Comparison of ENCODE assay signal across 28 mouse cellular contexts in the genomic region with DNA sequence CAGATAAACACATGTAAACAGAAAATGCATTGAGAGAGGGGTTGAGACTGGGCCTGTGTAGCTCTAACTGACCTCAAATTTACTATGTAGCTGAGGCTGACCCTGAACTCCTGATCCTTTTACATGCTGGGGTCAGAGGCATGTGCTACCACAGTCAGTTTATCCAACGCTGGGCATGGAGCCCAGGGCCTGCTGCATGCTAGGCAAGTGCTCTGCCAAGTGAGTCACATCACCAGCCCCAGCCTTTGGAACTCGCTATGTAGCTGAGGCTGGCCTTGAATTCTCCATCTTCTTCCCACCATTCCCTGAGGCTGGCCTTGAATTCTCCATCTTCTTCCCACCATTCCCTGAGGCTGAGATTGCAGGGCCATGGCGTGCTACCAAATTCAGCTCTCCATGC. TPM values are rescaled to one million over a fixed set of nuclear protein-coding genes. Genes with fewer than 3 reads are reported as not detected.
DNase-seq lines count a peak whose midpoint lies in the region; ATAC-seq lines count a peak whose summit lies in the region.
"Had no signal": no experiment of that assay in that cellular context is flagged by ENCODE, and none has a peak within 500 bp of the region (broad histone marks: within the 10 kb centered on the region; RNA-seq: fewer than 3 reads in every experiment).

No protein-coding gene starts in this region.

- H3K4me1 ChIP-seq in limb, embryonic 10.5 days = no peaks in the 10 kb centered on the region
- peaks cover 19% of the 10 kb centered on the region for H3K4me1 ChIP-seq in forebrain, embryonic 12.5 days
- H3K4me1 ChIP-seq: heart, embryonic 13.5 days; kidney, embryonic 15.5 days; liver, embryonic 12.5 days; megakaryocyte, embryonic 14.5 days had no signal

- 84% methylated on average over 3 of the region's 3 CpGs for WGBS in limb, embryonic 10.5 days
- WGBS in forebrain, embryonic 12.5 days = 85% methylated on average over 3 of the region's 3 CpGs

- no peaks in the 10 kb centered on the region for H3K36me3 ChIP-seq in limb, embryonic 10.5 days
- no peaks in the 10 kb centered on the region for H3K36me3 ChIP-seq in forebrain, embryonic 12.5 days (replicated peaks)
- H3K36me3 ChIP-seq: forebrain, embryonic 15.5 days; heart, embryonic 13.5 days; kidney, embryonic 15.5 days; liver, embryonic 12.5 days had no signal

- H3K27ac ChIP-seq in limb, embryonic 10.5 days = no peak overlapping the region
- H3K27ac ChIP-seq in forebrain, embryonic 12.5 days = no peak overlapping the region
- H3K27ac ChIP-seq: forebrain, embryonic 15.5 days; heart, embryonic 13.5 days; hindbrain, embryonic 10.5 days; hindbrain, embryonic 15.5 days; kidney, embryonic 15.5 days; layer of hippocampus, adult 2 months; liver, embryonic 12.5 days; midbrain, embryonic 12.5 days; neural tube, embryonic 12.5 days had no signal

- H3K9ac ChIP-seq in forebrain, embryonic 12.5 days = no peak overlapping the region
- H3K9ac ChIP-seq: forebrain, embryonic 15.5 days; heart, embryonic 13.5 days; hindbrain, embryonic 15.5 days; kidney, embryonic 15.5 days; liver, embryonic 12.5 days; midbrain, embryonic 12.5 days; neural tube, embryonic 12.5 days had no signal

- peak; percentile 27; the same call in 1 of the 2 replicates for ATAC-seq in frontal cortex, adult (ENCODE audit: low TSS enrichment)
- no peak for ATAC-seq in forebrain, embryonic 12.5 days (ENCODE audit: low FRiP score)
- ATAC-seq: forebrain, embryonic 15.5 days; inflammation-experienced regulatory T-cells, adult 6 months; liver, embryonic 12.5 days; lung, postnatal 0 days; Patski had no signal

- H3K4me3 ChIP-seq in limb, embryonic 10.5 days = no peak overlapping the region
- H3K4me3 ChIP-seq in forebrain, embryonic 12.5 days (replicated peaks) = no peak overlapping the region
- H3K4me3 ChIP-seq: forebrain, embryonic 15.5 days; heart, embryonic 13.5 days; hindbrain, embryonic 10.5 days; hindbrain, embryonic 15.5 days; kidney, embryonic 15.5 days; layer of hippocampus, adult 2 months; liver, embryonic 12.5 days; megakaryocyte, embryonic 14.5 days; midbrain, embryonic 12.5 days; myocyte; neural tube, embryonic 12.5 days had no signal

- no peaks in the 10 kb centered on the region for H3K27me3 ChIP-seq in limb, embryonic 10.5 days (ENCODE audit: low read depth, poor library complexity, severe bottlenecking)
- no peaks in the 10 kb centered on the region for H3K27me3 ChIP-seq in forebrain, embryonic 12.5 days
- H3K27me3 ChIP-seq: forebrain, embryonic 15.5 days; hindbrain, embryonic 15.5 days; kidney, embryonic 15.5 days; midbrain, embryonic 12.5 days; neural tube, embryonic 12.5 days; Patski had no signal

- no peaks in the 10 kb centered on the region for H3K9me3 ChIP-seq in limb, embryonic 10.5 days (replicated peaks)
- H3K9me3 ChIP-seq in forebrain, embryonic 12.5 days = 0 out of 2 replicates have a peak, but pooled peaks cover 2% of the 10 kb centered on the region
- H3K9me3 ChIP-seq: forebrain, embryonic 15.5 days; heart, embryonic 13.5 days; hindbrain, embryonic 15.5 days; kidney, embryonic 15.5 days; liver, embryonic 12.5 days; neural tube, embryonic 12.5 days had no signal

- DNase-seq in frontal cortex, adult 2 months (ENCODE audit: extremely low spot score in 1 of 2, low spot score in 1 of 2) = no peak
- peak; percentile 81 for DNase-seq in adrenal gland, adult 2 months
- DNase-seq in adrenal gland, postnatal 36 days = peak; percentile 81 to 84
- no peak for DNase-seq in limb, embryonic 10.5 days (ENCODE audit: low spot score)
- DNase-seq in ovary, postnatal 36 days (ENCODE audit: low spot score) = no peak
- DNase-seq: cerebellum, adult 11 months; heart, postnatal 14 days; kidney, adult 11 months; kidney, postnatal 36 days; lung, adult 18-20 months; lung, postnatal 4 days; thymus, postnatal 4 days had no signal

- no peak overlapping the region for H3K4me2 ChIP-seq in forebrain, embryonic 12.5 days
- H3K4me2 ChIP-seq: forebrain, embryonic 15.5 days; heart, embryonic 13.5 days; hindbrain, embryonic 15.5 days; kidney, embryonic 15.5 days; liver, embryonic 12.5 days; midbrain, embryonic 12.5 days; neural tube, embryonic 12.5 days had no signal

RNA-seq across cellular contexts. Expression of a gene that starts 35.7 kb away (rescaled TPM):
- 126 and 152 TPM in 2 replicates for polyA plus RNA-seq in frontal cortex, adult 2 months (2012; rRNA removed)
- 1 to 10 TPM in 1 of 2 experiments, under 1 TPM in 1; 0.49 to 1.0 TPM for total RNA-seq in adrenal gland, adult 2 months (2021)
- 1.1 and 2.9 TPM in 2 replicates for polyA plus RNA-seq in adrenal gland, adult 2 months (2012; rRNA removed)
- total RNA-seq in adrenal gland, postnatal 36 days (2021) = under 1 TPM; 0.79 TPM
- 1.5 and 3.2 TPM in 2 replicates for polyA plus RNA-seq in limb, embryonic 10.5 days (2016; fragmentation: Nextera tagmentation; extraction: Ambion mirVana)
- 35.2 and 36.4 TPM in 2 replicates for polyA plus RNA-seq in forebrain, embryonic 12.5 days (2016; fragmentation: Nextera tagmentation; extraction: Ambion mirVana)

RNA-seq across cellular contexts. Expression of a gene that starts 58.6 kb away (rescaled TPM):
- polyA plus RNA-seq in frontal cortex, adult 2 months (2012; rRNA removed) = 38.9 and 42.4 TPM in 2 replicates
- 10 to 100 TPM; 20.8 to 26.9 TPM for total RNA-seq in adrenal gland, adult 2 months (2021)
- polyA plus RNA-seq in adrenal gland, adult 2 months (2012; rRNA removed) = 20.4 and 24.2 TPM in 2 replicates
- 10 to 100 TPM; 24.5 to 27.8 TPM for total RNA-seq in adrenal gland, postnatal 36 days (2021)
- polyA plus RNA-seq in limb, embryonic 10.5 days (2016; fragmentation: Nextera tagmentation; extraction: Ambion mirVana) = 82.8 and 93.0 TPM in 2 replicates
- polyA plus RNA-seq in forebrain, embryonic 12.5 days (2016; fragmentation: Nextera tagmentation; extraction: Ambion mirVana) = 53.9 and 56.2 TPM in 2 replicates

Comparison
In these comparisons a context has a peak if more than half of its experiments do, and no peak if none do; other contexts are left out.
1. DNase-seq: peak in adrenal gland, adult 2 months (single experiment) and adrenal gland, postnatal 36 days (2 of 2); none in frontal cortex, adult 2 months (0 of 2), limb, embryonic 10.5 days (single experiment) and ovary, postnatal 36 days (single experiment).